8 mouse cellular contexts compared by ENCODE assay signal in genomic region chr19:5742241-5742641, GRCm38 (mm10). TPM values are rescaled to one million over a fixed set of nuclear protein-coding genes. Genes with fewer than 3 reads are reported as not detected.
DNase-seq lines count a peak whose midpoint lies in the region; ATAC-seq lines count a peak whose summit lies in the region.

No protein-coding gene starts in this region.

- peak overlapping the region; percentile 95 for H3K9ac ChIP-seq in heart, embryonic 12.5 days

- H3K4me1 ChIP-seq in heart, embryonic 12.5 days (replicated peaks), result peaks cover 49% of the 10 kb centered on the region
- H3K4me1 ChIP-seq in hindbrain, embryonic 10.5 days (replicated peaks), result peaks cover 65% of the 10 kb centered on the region

- DNase-seq in heart, adult 9 months (ENCODE audit: low spot score in 2 of 2), result no peak
- DNase-seq in adrenal gland, postnatal 36 days, result peak; percentile 51 to 69
- DNase-seq in hindbrain, embryonic 10.5 days (ENCODE audit: low spot score), result peak; percentile 60
- DNase-seq in lung, postnatal 10 days, result peak; percentile 48
- DNase-seq in right cerebral cortex, adult 2 months (ENCODE audit: low spot score in 2 of 2), result no peak
- DNase-seq in left cerebral cortex, postnatal 36 days (ENCODE audit: low spot score in 2 of 2), result no peak
- DNase-seq in testis, postnatal 14 days (ENCODE audit: low spot score), result no peak

- H3K27ac ChIP-seq in heart, embryonic 12.5 days (ENCODE audit: poor library complexity, severe bottlenecking), result peak overlapping the region; percentile 91
- peak overlapping the region; percentile 87 for H3K27ac ChIP-seq in hindbrain, embryonic 10.5 days

- intact Hi-C loops in left cerebral cortex, postnatal 36 days (cut with DNase I), result no loop called here

- peak overlapping the region; percentile 80 for H3K4me3 ChIP-seq in heart, embryonic 12.5 days
- H3K4me3 ChIP-seq in hindbrain, embryonic 10.5 days, result peak overlapping the region; percentile 75

- H3K4me2 ChIP-seq in heart, embryonic 12.5 days, result peak overlapping the region; percentile 95

- WGBS in heart, embryonic 12.5 days, result 3% methylated on average over 32 of the region's 32 CpGs
- under 1% methylated on average over 32 of the region's 32 CpGs for WGBS in hindbrain, embryonic 10.5 days

- H3K9me3 ChIP-seq in heart, embryonic 12.5 days (replicated peaks), result no peaks in the 10 kb centered on the region
- no peaks in the 10 kb centered on the region for H3K9me3 ChIP-seq in hindbrain, embryonic 10.5 days

- no peaks in the 10 kb centered on the region for H3K36me3 ChIP-seq in heart, embryonic 12.5 days
- no peaks in the 10 kb centered on the region for H3K36me3 ChIP-seq in hindbrain, embryonic 10.5 days

- peak; percentile 27; the same call in 1 of the 2 replicates for ATAC-seq in heart, embryonic 12.5 days (ENCODE audit: insufficient number of reproducible peaks, low FRiP score)

- peaks cover 54% of the 10 kb centered on the region for H3K27me3 ChIP-seq in heart, embryonic 12.5 days (replicated peaks)
- peaks cover 90% of the 10 kb centered on the region for H3K27me3 ChIP-seq in hindbrain, embryonic 10.5 days (ENCODE audit: insufficient read depth, poor library complexity, severe bottlenecking)

RNA-seq across cellular contexts. Expression of gene Ltbp3, which starts 1.5 kb away (rescaled TPM):
- polyA plus RNA-seq in heart, embryonic 12.5 days (2016; fragmentation: Nextera tagmentation; extraction: Ambion mirVana), result 24.3 and 27.7 TPM in 2 replicates
- total RNA-seq in adrenal gland, postnatal 36 days (2021), result 100 to 1,000 TPM; 222 to 305 TPM
- polyA plus RNA-seq in hindbrain, embryonic 10.5 days (2016; fragmentation: Nextera tagmentation; extraction: Ambion mirVana), result 2.7 and 6.9 TPM in 2 replicates
- total RNA-seq in left cerebral cortex, postnatal 36 days (2021), result 10 to 100 TPM; 25.1 to 40.3 TPM

RNA-seq across cellular contexts. Expression of gene Fam89b, which starts 12.8 kb away (rescaled TPM):
- 78.9 and 81.3 TPM in 2 replicates for polyA plus RNA-seq in heart, embryonic 12.5 days (2016; fragmentation: Nextera tagmentation; extraction: Ambion mirVana)
- 10 to 100 TPM; 41.4 to 66.5 TPM for total RNA-seq in adrenal gland, postnatal 36 days (2021)
- 149 and 192 TPM in 2 replicates for polyA plus RNA-seq in hindbrain, embryonic 10.5 days (2016; fragmentation: Nextera tagmentation; extraction: Ambion mirVana)
- 10 to 100 TPM; 26.8 to 28.7 TPM for total RNA-seq in left cerebral cortex, postnatal 36 days (2021)

RNA-seq across cellular contexts. Expression of gene Ehbp1l1, which starts 16.1 kb away (rescaled TPM):
- 121 and 123 TPM in 2 replicates for polyA plus RNA-seq in heart, embryonic 12.5 days (2016; fragmentation: Nextera tagmentation; extraction: Ambion mirVana)
- total RNA-seq in adrenal gland, postnatal 36 days (2021), result 10 to 100 TPM; 30.8 to 38.3 TPM
- polyA plus RNA-seq in hindbrain, embryonic 10.5 days (2016; fragmentation: Nextera tagmentation; extraction: Ambion mirVana), result 9.7 and 10.1 TPM in 2 replicates
- 10 to 100 TPM; 22.9 to 27.1 TPM for total RNA-seq in left cerebral cortex, postnatal 36 days (2021)

RNA-seq across cellular contexts. Expression of gene Scyl1, which starts 29.0 kb away (rescaled TPM):
- polyA plus RNA-seq in heart, embryonic 12.5 days (2016; fragmentation: Nextera tagmentation; extraction: Ambion mirVana), result 68.1 and 68.9 TPM in 2 replicates
- 100 to 1,000 TPM; 103 to 107 TPM for total RNA-seq in adrenal gland, postnatal 36 days (2021)
- polyA plus RNA-seq in hindbrain, embryonic 10.5 days (2016; fragmentation: Nextera tagmentation; extraction: Ambion mirVana), result 68.2 and 69.5 TPM in 2 replicates
- total RNA-seq in left cerebral cortex, postnatal 36 days (2021), result 10 to 100 TPM; 90.5 to 98.8 TPM

RNA-seq across cellular contexts. Expression of gene Kcnk7, which starts 38.1 kb away (rescaled TPM):
- polyA plus RNA-seq in heart, embryonic 12.5 days (2016; fragmentation: Nextera tagmentation; extraction: Ambion mirVana), result 0.17 TPM in 1 of 2 replicates, not detected in the other
- total RNA-seq in adrenal gland, postnatal 36 days (2021), result not detected
- 0.16 and 0.21 TPM in 2 replicates for polyA plus RNA-seq in hindbrain, embryonic 10.5 days (2016; fragmentation: Nextera tagmentation; extraction: Ambion mirVana)
- not detected for total RNA-seq in left cerebral cortex, postnatal 36 days (2021)

Comparison
In these comparisons a context has a peak if more than half of its experiments do, and no peak if none do; other contexts are left out.
1. DNase-seq: peak in adrenal gland, postnatal 36 days (2 of 2), hindbrain, embryonic 10.5 days (single experiment) and lung, postnatal 10 days (single experiment); none in heart, adult 9 months (0 of 2), right cerebral cortex, adult 2 months (0 of 2), left cerebral cortex, postnatal 36 days (0 of 2) and testis, postnatal 14 days (single experiment).
2. RNA of gene Ltbp3, which starts 1.5 kb away (total RNA-seq): 222 to 305 TPM in adrenal gland, postnatal 36 days; 25.1 to 40.3 TPM in left cerebral cortex, postnatal 36 days; every median in the first group is over 4 times any median in the second.